Mouse (Mus musculus): ENCODE results near the gene Ap3d1.

Gene Ap3d1

GRCm38 (mm10) chr10:80665016-80665380 lies 77.1 kb downstream of the Ap3d1 start:
- peak; percentile 44 for DNase-seq

GRCm38 (mm10) chr10:80664197-80665015 lies 77.7 kb downstream of the Ap3d1 start:
- DNase-seq: peak; percentile 58

GRCm38 (mm10) chr10:80663485-80664196 lies 78.4 kb downstream of the Ap3d1 start:
- DNase-seq: no peak

GRCm38 (mm10) chr10:80661149-80661548 lies 80.9 kb downstream of the Ap3d1 start:
- peak; percentile 80 for DNase-seq

DNA sequence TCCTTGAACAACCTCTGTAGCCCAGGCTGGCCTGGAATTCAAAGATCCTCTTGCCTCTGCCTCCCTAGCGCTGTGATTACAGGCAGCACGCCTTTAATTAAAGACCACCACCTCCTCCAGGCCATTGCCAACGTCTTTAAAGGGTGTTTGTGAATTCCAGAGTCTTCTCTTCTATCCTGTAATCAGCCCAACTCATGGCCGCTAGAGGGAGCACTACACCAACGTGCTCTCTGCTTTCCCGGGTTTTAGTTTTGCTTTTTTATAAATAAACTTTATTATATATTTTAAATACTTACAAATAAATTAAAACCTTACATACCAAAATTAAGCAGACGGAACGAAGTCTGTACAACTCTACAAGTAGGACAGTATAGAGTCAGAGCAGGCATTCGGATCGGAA lies 82.9 kb downstream of the Ap3d1 start:
- DNase-seq: peak; percentile 85

- peak; percentile 73 for DNase-seq
Observed at GRCm38 (mm10) chr10:80658841-80659202, 83.2 kb downstream of the Ap3d1 start.

- DNase-seq: no peak
Observed at GRCm38 (mm10) chr10:80658194-80658840, 83.7 kb downstream of the Ap3d1 start.

All from liver (tissue).